Mouse (Mus musculus) heart, postnatal 10 days (tissue): ENCODE measurements around the gene Pkdrej. TPM values are rescaled to one million over a fixed set of nuclear protein-coding genes. Genes with fewer than 3 reads are reported as not detected.
"Not testable (repeated sequence)": the region's sequence is repeated elsewhere in the genome, so short reads cannot be mapped to it uniquely, and the experiment has no call there.

Experiments
- DNase-seq, 2 experiments: peaks; one replicate each; pipeline ENCODE4 v3.0.0; 2021
- intact Hi-C: fragments of 180-260 bp; cut with DNase I; formaldehyde crosslinking; loops from one replicate; pipeline ENCODE4 v1.15.1; 2025
- total RNA-seq, 2 experiments: library from RNA; stranded (reverse); gene quantifications; 2 replicates each; pipeline ENCODE4 v1.2.3; 2021

Gene Pkdrej
- 1 to 10 TPM; 2.3 to 2.9 TPM for total RNA-seq

DNA sequence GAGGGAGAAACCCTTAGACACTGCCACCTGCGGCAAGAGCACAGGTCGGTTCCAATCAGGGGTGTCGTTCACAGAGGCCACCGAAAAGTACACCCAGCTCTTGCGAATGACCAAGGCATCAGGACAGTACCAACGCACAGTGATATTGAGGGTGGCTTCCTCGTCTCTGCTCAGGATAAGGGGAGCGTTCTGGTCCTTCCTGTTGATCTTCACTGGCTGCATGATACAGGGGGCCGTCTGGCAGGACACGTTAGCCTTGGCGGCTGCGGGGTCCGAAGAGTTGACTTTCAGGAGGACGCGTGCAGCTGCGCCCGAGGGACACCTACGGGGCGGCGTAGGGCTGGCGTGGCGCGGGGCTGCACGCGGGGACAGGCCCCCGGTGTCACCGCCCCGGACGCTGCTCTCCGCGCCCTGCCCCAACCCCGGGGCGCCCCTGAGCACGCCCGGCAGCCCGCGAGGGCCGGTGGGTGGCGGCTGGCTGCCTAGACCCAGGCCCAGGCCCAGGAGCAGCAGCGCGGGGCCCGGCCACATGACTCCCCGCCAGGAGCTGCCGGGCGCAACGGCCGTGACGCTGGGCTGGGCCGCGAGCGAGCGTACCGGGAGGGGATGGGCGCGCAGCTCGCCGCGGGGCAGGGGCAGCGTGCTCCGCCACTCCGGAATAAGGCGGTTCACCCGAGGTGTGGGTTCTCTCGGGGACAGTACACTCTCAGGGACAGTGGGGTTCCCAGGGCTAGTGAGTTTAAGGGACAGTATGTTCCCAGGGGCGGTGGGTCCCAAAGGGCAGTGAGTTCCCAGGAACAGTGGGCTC, at the start of gene Pkdrej:
Pkdrej (minus strand) TSS at position 532 of the 808 bp plus-strand sequence.
- intact Hi-C loops: no loop called here

DNA sequence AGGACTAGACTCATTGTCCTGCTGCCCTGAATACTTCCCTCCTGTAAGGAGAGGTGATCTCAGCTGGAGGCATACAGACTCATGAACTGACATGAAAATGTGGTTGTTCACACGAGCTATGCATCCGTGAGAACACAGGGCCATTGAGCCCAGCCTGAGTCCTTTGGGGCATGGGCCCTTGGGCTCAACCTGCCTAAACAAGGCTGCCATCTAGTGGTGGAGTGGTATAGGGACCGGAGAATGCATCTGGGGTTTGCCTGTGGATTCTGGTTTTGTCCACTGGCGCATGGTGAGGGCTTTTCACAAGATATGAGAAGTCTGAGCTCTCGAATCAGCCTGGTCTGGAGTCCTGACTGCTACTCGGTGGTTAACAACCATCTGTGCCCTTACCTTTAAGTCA, 46.2 kb upstream of the Pkdrej start:
- peak; percentile 79 to 87 for DNase-seq
- intact Hi-C loops: loop anchor here (1.0 to 5.0 kb wide), 2 partner anchors 151 to 270 kb away; no protein-coding TSS in a partner anchor

More for the DNA sequence above, at the start of gene Pkdrej:
- peak; percentile 67 to 68 for DNase-seq

- intact Hi-C loops: loop anchor here (5.0 kb wide), 1 partner anchor 269 kb away; no protein-coding TSS in a partner anchor
- not testable (repeated sequence) for DNase-seq
Observed at GRCm38 (mm10) chr15:85865913-85866312, 44.4 kb upstream of the Pkdrej start.

DNA sequence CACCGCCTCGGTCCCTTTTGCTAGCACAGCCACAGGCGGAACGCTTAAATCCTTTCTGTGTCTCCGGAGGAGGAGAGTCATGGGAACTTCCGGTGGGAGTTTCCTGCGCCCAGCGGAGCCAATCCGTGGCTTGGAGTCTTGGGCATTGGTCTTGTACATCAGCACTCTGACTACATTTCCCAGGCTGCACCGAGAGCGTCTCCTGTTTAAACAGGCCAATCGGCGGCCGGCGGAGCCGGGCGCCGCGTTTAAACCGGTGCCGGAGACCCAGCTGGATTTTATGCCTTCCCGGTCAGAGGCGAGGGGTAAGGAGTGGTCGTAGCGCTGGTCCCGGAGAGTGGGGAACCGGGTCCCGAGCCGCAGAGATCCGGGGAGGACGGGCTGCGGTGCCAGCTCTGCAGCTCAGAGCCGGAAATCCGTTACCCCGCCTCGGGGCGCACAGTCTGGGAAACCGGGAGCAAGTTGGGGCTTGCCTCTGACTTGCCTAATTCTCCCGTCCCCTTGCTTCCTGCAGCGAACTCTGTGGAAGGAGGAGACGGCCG, 38.0 kb upstream of the Pkdrej start, which contains the start of gene Gtse1:
Gtse1 (plus strand) TSS at position 256 of the 542 bp plus-strand sequence.
- intact Hi-C loops: loop anchor here (2.0 kb wide), 1 partner anchor 19 kb away; the partner anchor contains the start of gene Trmu
- DNase-seq: peak; percentile 97 to 98

DNA sequence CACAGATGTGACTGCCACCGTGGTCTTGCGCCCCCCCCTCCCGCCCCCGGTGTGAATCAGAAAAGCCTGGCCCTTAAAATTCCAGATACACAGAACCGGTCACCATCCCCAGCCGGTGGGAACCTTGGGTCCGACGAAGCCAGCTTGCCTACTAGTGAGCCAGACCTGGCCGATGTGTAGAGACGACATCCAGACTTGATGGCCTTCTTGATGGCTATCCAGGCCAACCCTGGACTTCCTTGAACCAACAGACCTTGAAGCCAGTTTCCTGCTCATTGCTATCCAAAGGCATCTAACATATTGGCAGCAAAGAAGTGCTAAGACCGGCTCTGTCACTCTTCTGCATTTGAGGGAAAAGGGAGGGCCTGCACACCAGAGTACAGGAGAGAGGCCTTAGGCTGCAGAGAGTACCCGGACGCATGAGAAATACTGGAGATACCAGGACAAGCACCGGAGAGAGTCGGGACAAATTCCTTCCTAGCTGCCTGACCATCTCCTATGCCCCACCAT, 37.5 kb upstream of the Pkdrej start:
- intact Hi-C loops: loop anchor here (2.0 kb wide), 1 partner anchor 20 kb away; the partner anchor contains the start of gene Trmu
- DNase-seq: no peak

GRCm38 (mm10) chr15:85851656-85852392, 30.3 kb upstream of the Pkdrej start:
- intact Hi-C loops: no loop called here

GRCm38 (mm10) chr15:85845071-85845470, 23.5 kb upstream of the Pkdrej start:
- intact Hi-C loops: no loop called here

More at GRCm38 (mm10) chr15:85851656-85852392, 30.3 kb upstream of the Pkdrej start:
- DNase-seq: no peak

DNA sequence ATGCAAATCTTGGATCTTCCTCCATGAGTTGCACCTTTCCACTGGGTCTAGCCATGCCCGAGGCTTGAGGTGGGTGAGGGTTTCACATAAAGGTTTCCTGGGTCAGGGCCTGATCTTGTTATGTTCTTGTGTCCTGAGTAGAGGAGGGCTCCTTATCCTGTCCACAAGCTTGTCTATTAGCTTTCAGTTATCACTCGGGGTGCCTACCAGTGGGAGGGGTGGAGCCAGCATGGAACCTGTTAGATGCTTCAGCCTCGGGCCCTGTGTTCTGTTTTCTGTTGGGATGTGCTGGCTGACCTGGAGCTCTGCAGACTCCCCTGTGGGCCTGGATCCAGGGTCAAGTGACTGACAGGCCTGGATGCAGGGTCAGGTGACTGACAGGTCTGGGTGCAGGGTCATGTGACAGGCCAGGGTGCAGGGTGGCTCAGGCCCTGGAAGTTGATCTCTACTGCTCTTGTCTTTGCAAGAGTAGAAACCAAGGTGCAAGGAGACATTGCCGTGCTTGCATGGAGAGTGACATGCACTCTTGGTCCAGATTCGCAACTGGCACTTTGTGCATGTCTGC, 20.3 kb upstream of the Pkdrej start:
- no peak for DNase-seq
- intact Hi-C loops: no loop called here

More at GRCm38 (mm10) chr15:85845071-85845470, 23.5 kb upstream of the Pkdrej start:
- no peak for DNase-seq

DNA sequence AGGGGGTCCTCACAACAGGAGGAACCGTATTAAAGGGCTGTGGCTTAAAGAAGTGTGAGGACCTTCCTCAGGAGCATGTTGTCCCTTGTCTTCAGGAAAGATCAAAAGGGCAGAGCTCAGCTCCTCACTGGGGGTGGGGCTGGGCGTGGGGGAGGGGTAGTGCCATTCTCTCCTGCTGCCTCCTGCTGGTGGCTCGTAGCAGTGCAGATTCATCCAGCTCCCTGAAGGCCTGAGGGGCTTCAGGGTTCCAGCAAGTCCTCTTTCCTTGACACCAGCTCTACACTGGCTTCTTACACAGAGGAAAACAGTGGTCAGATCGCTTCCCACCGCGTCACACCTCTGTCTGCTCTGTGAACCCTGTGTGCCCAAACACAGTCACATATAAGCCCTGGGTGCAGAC, 19.4 kb upstream of the Pkdrej start:
- intact Hi-C loops: no loop called here
- peak; percentile 14 to 61 for DNase-seq

- DNase-seq: no peak
- intact Hi-C loops: no loop called here
Observed at GRCm38 (mm10) chr15:85836887-85837286, 15.4 kb upstream of the Pkdrej start.

DNA sequence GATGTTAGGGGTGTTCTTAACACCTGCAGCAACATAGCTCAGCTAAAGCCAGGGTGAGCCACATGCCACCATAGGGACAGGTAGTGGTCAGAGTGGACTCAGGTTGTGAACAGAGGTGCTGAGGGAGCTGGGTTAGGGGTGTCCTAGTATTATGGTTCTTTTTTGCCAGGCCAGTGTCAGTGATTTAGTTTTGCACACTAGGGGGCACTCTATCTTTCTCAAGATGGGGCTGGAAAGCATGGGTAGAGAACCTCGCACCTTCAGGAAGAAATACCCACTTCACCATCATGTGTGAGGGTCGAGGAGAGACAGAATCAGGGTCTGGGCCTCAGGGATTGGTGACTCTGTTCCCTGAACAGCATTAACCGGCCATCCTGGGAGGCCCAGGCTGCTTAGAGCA, 13.8 kb upstream of the Pkdrej start:
- intact Hi-C loops: no loop called here
- no peak for DNase-seq

DNA sequence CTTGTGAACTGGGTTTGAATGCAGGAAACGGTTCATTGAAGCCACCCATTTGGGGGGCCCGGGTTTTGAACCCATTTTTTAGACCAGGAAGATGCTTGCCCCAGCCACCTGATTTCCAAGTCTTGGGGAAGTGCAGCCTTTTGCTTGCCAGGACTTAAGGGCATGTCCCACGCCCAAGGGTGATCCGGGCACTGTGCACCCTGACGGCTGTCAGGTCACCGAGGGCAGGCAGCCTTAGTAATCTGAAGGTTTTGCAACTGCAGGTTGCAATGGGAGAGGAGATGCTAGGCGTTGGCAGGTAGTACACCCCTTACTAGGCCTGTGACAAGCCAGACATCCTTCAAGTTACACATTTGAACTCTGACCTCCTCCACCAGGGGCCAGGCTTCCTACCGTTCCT, 11.1 kb upstream of the Pkdrej start:
- DNase-seq: no peak
- intact Hi-C loops: no loop called here

DNA sequence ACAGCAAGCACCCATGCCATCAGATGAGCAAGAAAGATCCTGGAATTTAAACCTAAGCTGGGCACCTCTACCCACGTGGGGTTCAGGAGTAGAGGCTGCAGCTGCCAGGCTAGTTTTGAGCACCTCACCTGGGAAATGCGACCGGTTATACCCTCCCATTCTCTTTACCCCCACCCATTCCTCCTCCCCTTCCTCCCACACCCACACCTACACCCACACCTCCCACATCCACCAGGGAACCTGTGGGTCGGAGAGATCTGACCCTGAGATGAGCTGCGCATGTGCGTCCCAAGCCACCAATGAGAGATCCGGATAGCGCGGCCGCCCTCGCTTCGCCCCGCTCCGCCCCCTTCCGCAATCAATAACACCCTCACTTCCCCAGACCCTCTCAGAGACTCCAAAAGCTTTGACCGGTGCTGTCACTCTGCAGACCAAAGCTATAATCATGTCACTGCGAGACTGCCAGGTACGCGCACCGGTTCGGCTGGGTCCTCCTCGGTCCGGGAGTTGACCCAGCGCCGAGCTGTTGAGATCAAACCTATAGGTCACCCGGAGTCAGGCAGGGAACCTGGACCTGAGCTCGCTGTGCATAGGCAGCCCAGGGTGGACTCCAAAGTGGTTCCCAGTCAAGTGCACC, 10.5 kb upstream of the Pkdrej start, which contains the start of gene Ttc38:
Ttc38 (plus strand) TSS at position 353 of the 637 bp plus-strand sequence.
- intact Hi-C loops: no loop called here

GRCm38 (mm10) chr15:85829470-85829869, 7.9 kb upstream of the Pkdrej start:
- no peak for DNase-seq
- intact Hi-C loops: no loop called here

More for the DNA sequence above, 10.5 kb upstream of the Pkdrej start, which contains the start of gene Ttc38:
- DNase-seq: peak; percentile 81 to 87

- DNase-seq: no peak
- intact Hi-C loops: no loop called here
Observed at GRCm38 (mm10) chr15:85828071-85828470, 6.5 kb upstream of the Pkdrej start.

GRCm38 (mm10) chr15:85826676-85827075, 5.1 kb upstream of the Pkdrej start:
- intact Hi-C loops: no loop called here
- no peak for DNase-seq

DNA sequence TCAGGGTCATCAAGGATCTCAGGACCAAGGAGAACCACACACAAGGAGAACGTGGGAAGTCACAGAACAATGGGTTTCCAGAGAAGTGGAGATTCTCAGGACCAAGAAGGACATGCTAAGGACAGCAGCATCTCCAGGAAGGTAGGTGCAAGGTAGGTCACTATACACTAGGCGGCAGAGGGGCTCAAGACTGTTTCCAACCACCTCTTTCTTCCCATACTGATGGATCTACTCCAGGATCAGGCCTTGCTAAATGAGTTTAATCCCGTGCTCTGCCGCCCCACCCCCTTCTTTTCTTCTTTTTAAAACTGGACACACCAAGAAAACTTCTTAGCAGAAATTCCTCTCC, 451 bp upstream of the Pkdrej start:
- intact Hi-C loops: no loop called here
- DNase-seq: no peak

GRCm38 (mm10) chr15:85813428-85813827, 8.1 kb downstream of the Pkdrej start:
- DNase-seq: no peak
- intact Hi-C loops: no loop called here

GRCm38 (mm10) chr15:85811535-85812277, 9.8 kb downstream of the Pkdrej start, which contains the start of gene Cdpf1:
Gene Cdpf1 (minus strand): TSS chr15:85811697.
- intact Hi-C loops: loop anchor here (2.0 kb wide), 2 partner anchors 77 to 95 kb away; partner anchors contain the start of gene Ppara

More at GRCm38 (mm10) chr15:85811535-85812277, 9.8 kb downstream of the Pkdrej start, which contains the start of gene Cdpf1:
- DNase-seq: peak; percentile 100
